Mouse (Mus musculus) brain, embryonic 14.5 days (tissue): ENCODE measurements around the gene Apeh. TPM values are rescaled to one million over a fixed set of nuclear protein-coding genes. Genes with fewer than 3 reads are reported as not detected.

Experiments used
- DNase-seq: peaks from one replicate; pipeline ENCODE4 v3.0.0-alpha.2; 2011; ENCODE audit warnings: low read depth
- CTCF ChIP-seq: fragments of 200-500 bp; IDR thresholded peaks from 2 replicates; pipeline ENCODE4 v1.5.1; 2012; ENCODE audit warnings: inconsistent platforms, mild to moderate bottlenecking, moderate library complexity, borderline replicate concordance; ENCODE audit not compliant: insufficient read depth, insufficient read length; ENCODE audit errors: extremely low read depth
- POLR2A ChIP-seq: fragments of 200-500 bp; IDR thresholded peaks from 2 replicates; pipeline ENCODE4 v1.6.1; 2012; ENCODE audit warnings: mild to moderate bottlenecking, inconsistent platforms, borderline replicate concordance; ENCODE audit not compliant: poor library complexity, insufficient read depth, insufficient read length, severe bottlenecking; ENCODE audit errors: extremely low read depth
- polyA plus RNA-seq: library from polyadenylated mRNA; depleted of rRNA; stranded (reverse); fragments of >200 nt; gene quantifications from 2 replicates; pipeline ENCODE4 v1.2.3, GENCODE M21; 2012

Gene Apeh
- polyA plus RNA-seq, 1 experiment: 65.1 TPM

DNA sequence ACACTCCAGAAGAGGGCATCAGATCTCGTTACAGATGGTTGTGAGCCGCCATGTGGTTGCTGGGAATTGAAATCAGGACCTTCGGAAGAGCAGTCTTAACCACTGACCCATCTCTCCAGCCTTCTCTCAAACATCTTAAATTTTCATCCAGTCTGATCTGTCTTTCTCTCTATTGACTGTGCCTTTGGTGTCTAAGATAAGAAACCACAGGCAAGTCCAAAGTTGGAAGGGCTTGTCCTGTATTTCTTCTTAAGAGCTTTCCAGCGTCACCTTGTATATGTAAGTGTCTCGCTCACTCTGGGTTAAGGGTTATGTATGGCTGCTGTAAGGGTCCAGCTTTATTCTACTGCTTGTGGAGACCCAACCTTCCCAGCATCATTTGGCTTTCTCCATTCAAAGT lies 37.1 kb upstream of the Apeh start:
- no peak for DNase-seq
- TF ChIP-seq CTCF: no peak
- TF ChIP-seq POLR2A: no peak

- no peak for DNase-seq
- TF ChIP-seq POLR2A (no peak), CTCF (no peak)
Observed at GRCm38 (mm10) chr9:108129042-108129948, 34.9 kb upstream of the Apeh start.

DNA sequence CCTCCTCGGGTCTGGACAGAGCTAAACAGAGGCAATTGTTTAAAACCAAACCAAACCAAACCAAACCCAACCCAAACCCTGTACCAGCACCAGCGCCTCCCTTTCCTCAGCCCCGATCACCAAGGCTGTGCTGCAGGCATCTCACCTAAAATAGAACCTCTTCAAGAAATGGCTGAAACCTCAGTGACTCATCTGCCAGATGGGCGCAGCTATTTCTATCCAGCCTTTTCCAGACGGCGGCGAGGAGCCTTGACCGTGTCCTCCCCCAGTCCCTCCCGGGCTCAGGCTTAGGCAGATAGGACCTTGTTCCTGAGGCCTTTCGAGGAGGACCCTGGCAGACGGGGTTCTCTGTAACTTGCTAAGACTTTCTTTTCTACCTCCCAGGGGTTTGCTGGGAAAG lies 33.8 kb upstream of the Apeh start:
- TF ChIP-seq CTCF: no peak
- TF ChIP-seq POLR2A: no peak
- no peak for DNase-seq

- TF ChIP-seq CTCF (no peak), POLR2A (no peak)
- no peak for DNase-seq
Observed at GRCm38 (mm10) chr9:108126436-108127180, 32.2 kb upstream of the Apeh start.

DNA sequence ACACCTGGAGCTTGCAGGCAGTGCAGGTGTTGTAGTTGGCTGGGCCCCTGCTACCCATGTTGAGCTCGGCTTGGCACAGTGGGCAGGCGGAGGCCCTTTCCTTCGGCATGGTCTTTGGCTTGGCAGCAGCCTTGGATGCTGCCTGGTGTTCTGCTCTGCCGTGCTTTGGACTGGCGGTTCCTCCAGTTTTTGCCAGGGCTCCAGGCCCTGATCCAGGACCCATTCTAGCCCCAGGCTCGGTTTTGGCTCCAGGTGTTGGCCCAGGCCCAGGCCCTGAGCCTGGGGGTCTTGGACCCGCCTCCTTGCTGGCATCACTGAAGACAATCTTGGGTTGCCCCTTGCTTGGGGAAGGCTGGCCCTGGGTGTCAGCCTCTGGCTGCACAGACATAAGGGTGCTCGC lies 31.3 kb upstream of the Apeh start:
- no peak for DNase-seq
- TF ChIP-seq CTCF (no peak), POLR2A (no peak)

- no peak for DNase-seq
- TF ChIP-seq CTCF (no peak), POLR2A (no peak)
Observed at GRCm38 (mm10) chr9:108123916-108124315, 29.5 kb upstream of the Apeh start.

- no peak for TF ChIP-seq CTCF
- TF ChIP-seq POLR2A: no peak
- no peak for DNase-seq
Observed at GRCm38 (mm10) chr9:108121170-108121969, 27.0 kb upstream of the Apeh start.

DNA sequence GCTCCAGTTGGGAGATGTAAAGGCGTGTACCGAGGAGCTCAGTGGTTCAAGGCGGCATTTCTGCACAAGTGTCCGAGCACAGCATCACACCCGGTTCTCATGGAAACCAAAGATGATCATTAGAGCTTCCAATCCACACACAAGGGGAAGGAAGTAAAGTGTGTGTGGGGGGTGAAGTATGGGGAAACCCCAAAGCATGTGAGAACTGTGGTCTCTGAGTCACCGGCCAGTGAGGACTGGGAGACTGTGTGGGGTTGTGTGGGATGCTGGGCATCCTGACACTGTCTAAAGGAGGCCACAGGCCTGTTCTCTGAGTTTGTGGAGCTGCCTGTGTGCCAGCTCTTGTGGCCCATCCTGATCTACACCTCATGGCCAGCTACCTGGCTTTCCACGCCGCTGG lies 26.3 kb upstream of the Apeh start:
- TF ChIP-seq CTCF: no peak
- no peak for TF ChIP-seq POLR2A
- DNase-seq: no peak

DNA sequence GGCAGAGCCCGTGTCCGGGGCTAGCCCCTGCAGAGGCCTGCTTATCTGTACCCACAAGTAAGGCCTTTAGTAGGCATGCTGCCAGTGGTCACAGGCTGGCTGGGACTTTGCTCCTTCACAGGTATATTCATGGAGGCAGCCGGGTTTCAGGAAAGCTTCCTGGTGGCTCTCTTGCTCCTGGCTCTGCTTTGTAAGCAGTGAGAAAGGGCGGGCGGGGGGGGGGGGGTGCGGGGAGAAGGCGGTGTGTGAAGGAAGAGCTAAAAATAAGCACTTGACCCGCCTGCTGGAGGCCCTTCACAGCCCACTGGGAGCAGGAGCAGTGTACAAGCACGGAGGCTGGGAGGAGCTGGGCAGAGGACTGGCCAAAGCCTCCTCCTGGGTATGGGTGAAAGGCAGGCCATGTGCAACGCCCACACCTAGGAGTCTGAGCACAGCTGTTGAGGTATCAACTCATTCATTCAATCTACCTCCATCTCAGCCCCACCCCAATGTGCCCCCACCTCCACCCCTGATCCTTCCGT lies 25.5 kb upstream of the Apeh start:
- no peak for TF ChIP-seq CTCF
- no peak for TF ChIP-seq POLR2A

DNA sequence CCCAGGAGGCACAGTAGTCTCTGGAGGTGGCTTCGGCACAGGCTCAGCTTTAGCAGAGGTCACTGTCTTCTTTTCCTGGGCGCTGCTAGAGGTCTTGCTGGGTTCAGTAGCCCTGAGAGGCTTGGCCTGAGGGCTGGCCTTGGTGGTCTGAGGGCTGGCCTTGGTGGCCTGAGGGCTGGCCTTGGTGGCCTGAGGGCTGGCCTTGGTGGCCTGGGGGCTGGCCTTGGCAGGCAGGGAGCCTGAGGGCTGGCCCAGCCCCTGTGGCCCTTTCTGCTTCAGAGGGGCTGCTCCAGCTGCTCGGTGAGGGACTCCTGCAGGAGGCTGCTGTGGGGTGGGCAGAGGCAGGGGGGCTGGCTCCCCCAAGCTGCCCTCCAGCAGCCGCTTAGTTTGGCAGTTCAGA lies 22.7 kb upstream of the Apeh start:
- TF ChIP-seq CTCF (no peak), POLR2A (no peak)
- no peak for DNase-seq

More for the DNA sequence above, 25.5 kb upstream of the Apeh start:
- no peak for DNase-seq
